Mouse (Mus musculus): ENCODE measurements around the gene Kirrel2. TPM values are rescaled to one million over a fixed set of nuclear protein-coding genes. Genes with fewer than 3 reads are reported as not detected.
"Not testable (repeated sequence)": the region's sequence is repeated elsewhere in the genome, so short reads cannot be mapped to it uniquely, and the experiment has no call there.

Gene Kirrel2
- total RNA-seq (2021) (not detected), polyA plus RNA-seq (2012; rRNA removed) (not detected in 2 replicates)
- long read RNA-seq: 0 reads

DNA sequence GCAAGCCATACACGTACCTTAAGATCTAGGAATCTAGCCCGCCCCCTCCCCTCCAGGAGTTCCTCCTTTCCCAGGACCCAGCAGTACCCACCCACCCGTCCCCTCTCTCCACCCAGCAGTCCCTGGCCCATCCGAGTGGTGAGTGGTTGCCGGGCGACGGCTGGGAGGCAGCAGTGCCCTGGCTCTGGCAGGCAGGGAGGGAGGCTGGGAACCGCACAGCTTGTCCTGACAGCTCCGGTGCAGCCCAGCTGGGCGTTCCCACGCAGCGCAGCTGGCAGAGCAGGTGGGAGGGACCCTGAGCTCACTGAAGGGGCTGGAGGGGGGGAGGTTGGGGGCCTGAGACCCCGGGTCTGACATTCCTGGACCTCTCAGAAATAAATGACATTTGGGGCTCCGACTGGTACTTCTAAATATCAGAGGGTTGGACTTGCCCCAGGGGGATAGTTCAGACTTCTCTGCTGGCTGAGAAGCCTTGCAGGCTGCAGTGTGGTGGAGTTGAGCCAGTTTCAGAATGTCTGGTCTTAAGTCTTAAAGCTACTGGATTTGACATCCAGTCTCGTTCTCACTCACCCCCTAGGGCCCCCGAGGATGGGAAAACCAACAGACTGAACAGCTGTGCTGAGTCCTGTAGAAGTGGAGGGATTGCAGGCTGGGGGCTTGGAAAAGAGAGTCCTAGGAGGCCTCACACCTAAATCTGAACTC lies at the start of gene Kirrel2, which contains the start of gene Nphs1:
Gene Kirrel2 (minus strand): TSS at position 62 of the 702 bp plus-strand sequence.
Gene Nphs1 (plus strand): TSS at position 687 of the 702 bp plus-strand sequence.
- no peak for DNase-seq

- DNase-seq: not testable (repeated sequence)
Measured at GRCm38 (mm10) chr7:30501159-30501558, 43.7 kb upstream of the Kirrel2 start.

DNA sequence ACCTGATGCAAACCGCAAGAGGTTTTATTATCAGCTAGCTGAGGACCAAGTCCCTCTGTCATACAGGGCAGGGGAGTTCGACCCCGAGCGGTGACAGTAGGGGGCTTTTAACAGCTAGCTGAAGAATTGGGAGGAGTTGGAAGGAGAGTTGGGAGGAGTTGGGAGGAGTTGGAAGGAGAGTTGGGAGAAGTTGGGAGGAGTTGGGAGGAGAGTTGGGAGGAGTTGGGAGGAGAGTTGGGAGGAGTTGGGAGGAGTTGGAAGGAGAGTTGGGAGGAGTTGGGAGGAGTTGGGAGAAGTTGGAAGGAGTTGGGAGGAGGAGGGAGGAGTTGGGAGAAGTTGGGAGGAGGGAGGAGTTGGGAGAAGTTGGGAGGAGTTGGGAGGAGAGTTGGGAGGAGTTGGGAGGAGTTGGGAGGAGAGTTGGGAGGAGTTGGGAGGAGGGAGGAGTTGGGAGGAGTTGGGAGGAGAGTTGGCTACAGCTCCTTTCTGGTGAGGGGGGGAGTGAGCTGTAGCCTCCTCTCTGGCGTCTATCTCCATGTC lies 38.1 kb upstream of the Kirrel2 start:
- DNase-seq: not testable (repeated sequence)

GRCm38 (mm10) chr7:30493401-30493931 lies 36.0 kb upstream of the Kirrel2 start, which contains the start of gene Prodh2:
Prodh2 (plus strand) TSS chr7:30493622.
- DNase-seq: no peak

DNA sequence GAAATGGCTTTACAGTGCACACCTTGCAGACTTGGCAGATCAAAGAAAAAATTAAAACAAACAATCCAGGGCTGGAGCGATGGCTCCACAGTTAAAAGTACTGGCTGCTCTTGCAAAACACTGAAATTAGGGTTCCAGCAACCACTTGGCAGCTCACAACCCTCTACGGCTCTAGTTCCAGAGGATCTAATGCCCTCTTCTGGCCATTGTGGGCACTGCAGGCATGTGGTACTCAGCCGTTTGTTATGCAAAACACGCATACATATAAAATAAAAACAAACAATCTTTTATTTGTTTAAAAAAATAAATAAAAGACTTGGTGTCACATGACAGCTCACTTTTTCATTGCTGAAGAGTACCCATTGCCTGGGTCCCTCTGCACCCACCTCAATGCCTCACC lies 35.3 kb upstream of the Kirrel2 start:
- peak; percentile 78 for DNase-seq

GRCm38 (mm10) chr7:30490957-30491307 lies 33.4 kb upstream of the Kirrel2 start:
- DNase-seq: no peak

- DNase-seq: no peak
Measured at GRCm38 (mm10) chr7:30490251-30490956, 32.9 kb upstream of the Kirrel2 start.

DNA sequence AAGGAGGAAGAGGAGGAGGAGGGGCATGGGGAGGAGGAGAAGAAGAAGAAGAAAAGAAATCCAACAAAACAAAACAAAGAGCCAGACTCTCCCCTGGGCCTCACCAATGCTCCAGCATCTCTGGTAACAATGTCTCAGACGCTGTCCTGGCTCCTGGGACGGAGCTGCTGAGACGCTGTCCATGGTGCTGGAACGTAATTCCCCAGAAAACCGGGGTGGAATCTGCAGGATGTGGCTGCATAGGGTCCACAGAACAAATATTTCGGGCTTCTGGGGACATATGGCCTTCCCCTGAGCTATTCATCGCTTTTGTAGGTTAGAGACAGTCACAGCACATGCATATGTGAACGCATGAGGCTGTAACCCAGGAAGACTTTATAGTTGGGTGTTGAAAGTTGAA lies 26.8 kb upstream of the Kirrel2 start:
- DNase-seq: no peak

- DNase-seq: no peak
Measured at GRCm38 (mm10) chr7:30477415-30478381, 20.2 kb upstream of the Kirrel2 start.

DNA sequence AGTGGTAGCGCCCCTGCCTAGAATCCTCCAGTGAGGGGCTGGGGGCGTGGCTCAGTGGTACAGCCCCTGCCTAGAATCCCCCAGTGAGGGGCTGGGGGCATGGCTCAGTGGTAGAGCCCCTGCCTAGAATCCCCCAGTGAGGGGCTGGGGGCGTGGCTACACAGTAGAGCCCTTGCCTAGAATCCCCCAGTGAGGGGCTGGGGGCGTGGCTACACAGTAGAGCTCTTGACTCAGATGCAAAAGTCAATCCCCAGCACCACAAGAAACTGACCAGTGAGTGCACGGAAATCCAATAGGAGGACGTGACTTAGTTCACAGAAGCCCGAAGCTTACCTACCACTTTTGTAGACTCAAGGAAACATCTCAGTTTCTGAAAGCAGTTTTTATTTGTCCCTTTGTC lies 18.6 kb upstream of the Kirrel2 start:
- not testable (repeated sequence) for DNase-seq

DNA sequence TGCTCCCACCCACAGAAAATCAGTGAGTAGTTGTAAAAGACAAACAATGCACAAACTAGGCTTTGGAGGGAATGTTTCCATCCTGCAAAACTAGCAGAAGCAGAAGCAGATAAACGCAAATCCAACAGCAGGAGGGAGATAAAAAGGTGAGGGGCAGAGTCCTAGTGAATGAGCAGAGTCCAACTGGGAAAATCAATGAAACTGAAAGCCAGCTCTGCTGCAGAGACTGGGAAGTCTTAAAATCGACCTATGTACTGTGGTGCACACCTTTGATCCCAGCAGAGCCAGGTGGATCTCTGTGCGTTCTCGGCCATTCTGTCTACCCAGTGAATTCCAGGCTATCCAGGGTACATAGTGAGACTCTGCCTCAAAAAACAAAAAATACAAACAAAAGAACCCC lies 17.5 kb upstream of the Kirrel2 start:
- DNase-seq: no peak

DNA sequence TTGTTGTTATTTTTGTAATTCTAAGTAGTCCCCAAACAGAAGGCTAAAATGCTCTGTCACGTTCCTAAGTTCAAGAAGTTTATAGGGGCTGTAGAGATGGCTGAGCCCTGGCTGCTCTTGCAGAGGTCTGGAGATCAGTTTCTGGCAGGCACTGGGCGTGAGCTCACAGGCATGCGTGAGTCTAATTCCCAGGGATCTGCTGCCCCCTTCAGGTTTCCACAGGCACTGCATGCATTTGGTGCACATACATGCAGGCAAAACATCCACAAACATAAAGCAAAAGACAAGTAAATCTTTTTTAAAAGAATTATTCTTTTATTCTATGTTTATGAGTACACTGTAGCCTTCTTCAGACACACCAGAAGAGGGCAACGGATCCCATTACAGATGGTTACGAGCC lies 14.9 kb upstream of the Kirrel2 start:
- DNase-seq: peak; percentile 44

GRCm38 (mm10) chr7:30464816-30465300 lies 7.4 kb upstream of the Kirrel2 start:
- DNase-seq: no peak

DNA sequence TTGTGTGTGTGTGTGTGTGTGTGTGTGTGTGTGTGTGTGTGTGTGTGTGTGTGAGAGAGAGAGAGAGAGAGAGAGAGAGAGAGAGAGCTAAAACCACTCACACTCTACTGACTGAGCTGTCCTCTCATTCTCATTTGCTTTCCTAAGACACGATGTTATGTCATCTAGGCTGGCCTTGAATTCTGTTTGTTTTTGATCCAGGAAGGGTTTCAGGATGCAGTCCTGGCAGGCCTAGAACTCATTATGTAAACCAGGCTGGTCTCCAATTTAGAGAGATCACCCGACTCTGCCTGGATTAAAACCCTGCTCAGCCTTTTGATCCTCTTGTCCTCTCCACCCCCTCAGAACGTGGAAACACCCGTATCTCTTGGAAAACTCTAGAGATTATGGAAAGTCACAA lies 6.5 kb upstream of the Kirrel2 start:
- DNase-seq: no peak

DNA sequence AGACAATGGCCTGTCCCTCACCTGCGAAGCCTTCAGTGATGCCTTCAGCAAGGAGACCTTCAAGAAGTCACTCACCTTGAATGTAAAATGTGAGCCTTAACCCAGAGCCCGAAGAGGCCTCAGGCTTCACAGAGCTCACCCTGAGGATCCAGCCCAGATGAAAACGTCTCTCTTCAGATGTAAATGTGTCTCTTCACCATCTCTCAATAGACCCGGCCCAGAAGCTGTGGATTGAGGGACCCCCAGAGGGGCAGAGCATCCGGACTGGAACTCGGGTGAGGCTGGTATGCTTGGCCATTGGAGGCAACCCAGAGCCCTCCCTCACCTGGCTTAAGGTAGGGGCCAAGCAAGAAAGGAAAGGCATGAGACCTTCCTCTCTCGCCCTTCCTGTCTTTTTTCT lies 6.1 kb upstream of the Kirrel2 start:
- DNase-seq: no peak

- DNase-seq: no peak
Measured at GRCm38 (mm10) chr7:30459484-30459883, 2.0 kb upstream of the Kirrel2 start.

- DNase-seq: no peak
Measured at GRCm38 (mm10) chr7:30456911-30457628, 420 bp downstream of the Kirrel2 start.

- no peak for DNase-seq
Measured at GRCm38 (mm10) chr7:30456487-30456886, 1.0 kb downstream of the Kirrel2 start.

GRCm38 (mm10) chr7:30454259-30454658 lies 3.2 kb downstream of the Kirrel2 start:
- DNase-seq: no peak

DNA sequence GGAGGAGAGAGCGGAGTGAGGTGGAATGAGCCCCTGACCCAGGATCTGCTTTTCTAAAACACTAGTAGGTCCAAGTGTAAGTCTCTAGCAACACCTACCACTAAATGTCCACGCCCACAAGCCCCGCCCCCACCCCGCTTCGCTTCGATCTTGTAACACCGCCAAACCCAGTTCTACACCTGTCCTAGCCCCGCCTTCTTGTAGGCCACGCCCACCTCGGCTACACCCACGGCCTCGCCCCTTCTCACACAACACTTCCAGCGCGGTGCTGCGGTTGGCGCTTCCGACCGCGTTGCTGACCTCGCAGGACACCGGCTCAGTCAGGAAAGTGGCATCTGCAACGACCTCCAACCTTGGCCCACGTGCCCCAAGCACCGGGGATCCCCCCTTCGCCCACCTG lies 3.7 kb downstream of the Kirrel2 start:
- peak; percentile 29 for DNase-seq

- no peak for DNase-seq
Measured at GRCm38 (mm10) chr7:30453327-30453726, 4.2 kb downstream of the Kirrel2 start.
